Mouse (Mus musculus) NIH3T3 (cell line): ENCODE measurements around the gene Irx4.

Experiments
- DNase-seq: peaks from one replicate; pipeline ENCODE4 v3.0.0-alpha.2; 2012; ENCODE audit warnings: low read depth

Irx4 gene

DNA sequence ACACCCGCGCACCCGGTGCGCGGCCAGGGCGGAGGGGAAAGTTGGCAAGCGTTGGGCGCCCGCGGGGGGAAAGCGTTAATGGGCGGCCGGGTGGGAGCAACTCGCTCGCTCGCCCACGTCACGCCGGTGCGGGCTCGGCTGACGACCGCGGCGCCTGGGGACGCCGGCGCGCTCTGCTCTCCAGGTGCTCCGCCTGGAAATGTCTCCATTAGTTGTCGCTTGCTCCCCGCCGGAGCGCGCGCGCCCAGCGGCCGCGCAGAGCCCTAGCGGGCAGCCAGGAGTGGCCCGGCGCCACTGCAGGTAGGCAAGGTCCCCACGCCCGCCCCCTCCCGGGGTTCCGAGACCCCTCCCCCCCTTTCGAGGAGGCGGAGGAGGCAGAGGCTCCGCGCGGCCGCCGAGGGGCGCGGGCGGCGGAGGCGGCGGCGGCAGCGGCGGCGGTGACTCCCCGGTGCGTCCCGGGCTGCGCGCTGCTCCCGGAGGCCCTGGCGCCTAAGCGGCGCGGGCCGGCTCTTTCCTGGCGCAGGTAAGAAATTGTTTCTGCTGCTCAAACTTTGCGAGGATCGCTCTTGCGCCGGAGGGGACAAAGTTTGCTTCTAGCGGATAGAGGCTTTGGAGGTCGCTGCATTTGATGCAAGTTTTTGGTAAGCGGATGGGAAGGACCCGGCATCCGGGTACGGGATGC is at the start of gene Irx4:
Gene Irx4, plus strand, starts transcription at position 126 of the 682 bp plus-strand sequence.
- DNase-seq = no peak

DNA sequence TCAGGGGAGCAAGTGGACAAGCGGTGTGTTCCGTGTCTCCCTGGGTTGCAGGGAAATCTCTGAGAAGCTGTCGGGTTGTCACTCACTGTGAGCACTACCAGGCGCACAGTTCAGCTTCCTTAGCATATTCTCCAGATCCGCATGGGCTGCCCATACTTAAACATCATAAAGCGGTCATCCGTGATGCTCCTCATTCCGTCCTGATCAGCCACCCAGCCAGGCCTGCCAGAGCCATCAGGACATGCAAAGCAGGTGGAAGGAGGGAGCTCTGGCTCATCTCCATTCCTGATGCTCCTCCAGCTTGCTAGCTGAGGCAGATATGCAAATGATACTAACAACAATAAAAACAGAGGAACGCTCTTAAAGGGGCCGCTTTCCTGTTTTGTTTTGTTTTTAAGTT is 46.0 kb upstream of the Irx4 start:
- no peak for DNase-seq

GRCm38 (mm10) chr13:73236461-73236860 is 23.8 kb upstream of the Irx4 start:
- no peak for DNase-seq

DNA sequence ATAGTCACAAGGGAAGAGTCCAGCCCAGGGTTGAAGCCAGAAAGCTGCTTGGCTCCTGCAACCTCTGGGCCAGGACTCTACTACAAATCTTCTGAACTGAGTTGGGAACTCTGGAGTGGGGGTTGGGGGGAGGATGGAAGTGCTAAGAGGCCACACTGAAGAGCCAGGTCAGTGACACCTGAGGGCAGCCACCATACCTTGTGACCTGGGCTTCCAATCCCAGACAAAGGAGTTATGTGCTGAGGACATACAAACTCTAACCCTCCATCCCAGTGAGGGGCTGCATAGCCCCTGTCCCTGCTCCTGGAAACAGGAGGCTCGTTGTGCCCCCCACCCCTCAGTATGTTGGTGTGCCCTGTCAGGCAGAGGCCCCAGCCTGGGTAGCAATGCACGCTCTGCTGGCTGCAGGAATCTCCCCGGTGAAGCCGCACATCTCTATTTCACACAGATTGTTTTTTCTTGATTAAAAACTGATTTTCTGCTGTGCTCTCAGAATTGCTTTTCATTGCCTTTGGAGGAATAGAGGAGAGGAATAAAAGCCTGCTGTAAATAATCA is 21.0 kb upstream of the Irx4 start:
- DNase-seq = no peak

- no peak for DNase-seq
These were observed 17.7 kb upstream of the Irx4 start for GRCm38 (mm10) chr13:73242556-73242955.

DNA sequence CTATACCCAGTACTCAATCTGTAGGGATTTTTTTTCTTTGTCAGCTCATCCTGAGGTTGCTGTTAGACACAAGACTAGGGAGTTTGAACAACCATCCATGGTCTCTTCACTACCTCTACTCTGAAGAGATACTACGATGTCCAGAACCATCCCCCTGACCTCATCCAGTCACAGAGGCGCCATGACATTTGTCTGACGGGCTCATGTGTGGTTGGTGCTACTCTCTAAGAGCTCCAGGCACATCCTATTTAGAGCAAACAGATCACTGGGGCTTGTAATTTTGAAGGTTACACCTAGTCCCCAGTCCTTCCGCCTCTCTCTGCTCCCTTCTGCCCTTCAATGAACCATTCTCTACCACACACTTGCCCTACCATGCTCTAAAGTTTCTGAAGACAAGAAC is 13.3 kb upstream of the Irx4 start:
- DNase-seq = no peak

GRCm38 (mm10) chr13:73251222-73251621 is 9.1 kb upstream of the Irx4 start:
- DNase-seq = no peak

- DNase-seq = no peak
These were observed 8.3 kb upstream of the Irx4 start for GRCm38 (mm10) chr13:73252022-73252421.

DNA sequence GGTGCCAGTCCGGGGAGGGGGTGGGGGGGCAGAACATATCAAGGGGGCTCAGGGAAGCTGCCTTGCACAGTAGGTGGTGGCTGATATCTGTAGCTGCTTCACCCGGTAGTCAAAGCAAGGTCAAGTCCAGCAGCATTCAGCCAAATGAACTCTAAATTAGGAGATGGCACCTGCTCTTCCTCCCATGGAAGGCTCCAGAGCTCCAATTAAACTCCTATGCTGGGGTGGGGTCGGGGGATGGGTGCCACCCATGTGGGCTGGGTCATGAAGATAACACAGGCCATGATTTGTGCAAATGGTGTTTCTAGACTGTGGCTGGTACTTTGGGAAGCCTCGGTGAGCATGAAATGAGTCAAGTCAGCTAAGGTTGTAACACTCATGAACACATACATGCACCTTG is 1.9 kb upstream of the Irx4 start:
- DNase-seq = no peak

DNA sequence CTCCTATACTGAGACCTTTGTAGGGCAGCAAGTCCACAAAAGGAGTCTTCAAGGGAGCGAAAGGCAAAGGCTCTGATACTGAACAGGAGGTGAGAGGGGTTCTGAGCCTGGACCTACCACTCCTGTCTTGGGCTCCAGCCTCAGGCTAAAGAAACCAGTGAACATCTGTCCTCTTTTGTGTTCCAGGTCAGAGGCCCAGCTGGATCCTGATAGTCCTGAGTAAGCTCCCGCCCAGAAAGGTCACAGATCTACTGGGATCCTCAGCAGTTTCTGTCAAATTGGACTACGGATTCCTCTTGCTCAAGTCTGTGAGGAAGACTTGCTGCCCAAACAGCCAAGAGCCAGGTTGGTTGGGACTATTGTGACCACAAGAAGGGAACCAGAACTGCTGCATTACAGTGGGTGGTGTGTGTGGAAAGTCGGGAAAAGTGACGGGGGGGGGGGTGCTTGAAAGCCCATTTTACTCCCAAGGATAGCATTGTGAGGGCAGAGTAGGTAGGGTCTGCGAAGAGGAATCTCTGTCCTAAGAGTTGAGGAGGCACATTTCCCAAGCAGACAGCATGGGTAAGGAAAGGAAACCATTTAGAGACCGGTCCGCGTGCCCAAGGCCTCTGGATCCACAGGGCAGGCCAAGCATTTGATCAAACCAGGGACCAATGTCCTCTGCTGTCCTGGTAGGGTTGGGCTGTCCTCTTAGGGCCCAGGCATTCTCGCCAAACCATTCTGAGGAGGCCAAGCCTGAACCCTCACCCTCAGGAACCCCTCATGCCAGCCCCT is 514 bp upstream of the Irx4 start:
- no peak for DNase-seq

DNA sequence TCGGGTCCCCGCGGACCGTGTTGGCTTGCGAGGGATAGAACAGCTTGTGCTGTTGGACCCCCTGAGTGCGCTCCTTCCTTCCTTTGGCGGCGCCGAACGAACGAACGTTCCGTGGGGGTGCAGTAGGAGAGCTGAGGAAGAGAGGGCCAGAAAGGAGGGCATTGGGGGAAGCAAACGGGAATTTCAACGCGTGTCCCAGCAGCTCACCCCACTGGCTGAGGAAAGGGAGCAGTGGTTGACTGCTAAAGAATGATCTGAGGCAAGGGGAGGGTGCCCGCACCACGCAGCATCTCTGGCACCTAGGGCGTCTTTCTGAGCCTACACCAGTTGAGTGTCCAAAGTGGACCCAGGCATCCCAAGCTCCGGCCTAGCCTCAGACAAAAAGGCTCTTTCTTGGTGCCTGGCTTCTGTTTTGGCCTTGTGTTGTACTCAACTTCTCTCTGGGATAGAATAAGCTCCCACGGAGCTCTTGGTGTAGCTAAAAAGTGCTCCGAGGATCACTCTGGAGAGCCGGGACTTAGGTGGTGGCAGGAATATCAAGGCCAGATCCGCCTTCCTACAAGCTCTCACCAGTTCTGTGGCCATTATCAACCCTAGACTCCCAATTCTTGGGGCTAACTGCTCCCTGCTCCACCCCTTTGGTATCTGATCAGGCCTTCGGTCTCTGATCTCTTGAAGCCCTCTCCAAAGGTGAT is 904 bp downstream of the Irx4 start:
- DNase-seq = no peak

- no peak for DNase-seq
These were observed 1.6 kb downstream of the Irx4 start for GRCm38 (mm10) chr13:73261881-73262280.

- no peak for DNase-seq
These were observed 2.3 kb downstream of the Irx4 start for GRCm38 (mm10) chr13:73262336-73263127.

- no peak for DNase-seq
These were observed 3.1 kb downstream of the Irx4 start for GRCm38 (mm10) chr13:73263128-73263971.

DNA sequence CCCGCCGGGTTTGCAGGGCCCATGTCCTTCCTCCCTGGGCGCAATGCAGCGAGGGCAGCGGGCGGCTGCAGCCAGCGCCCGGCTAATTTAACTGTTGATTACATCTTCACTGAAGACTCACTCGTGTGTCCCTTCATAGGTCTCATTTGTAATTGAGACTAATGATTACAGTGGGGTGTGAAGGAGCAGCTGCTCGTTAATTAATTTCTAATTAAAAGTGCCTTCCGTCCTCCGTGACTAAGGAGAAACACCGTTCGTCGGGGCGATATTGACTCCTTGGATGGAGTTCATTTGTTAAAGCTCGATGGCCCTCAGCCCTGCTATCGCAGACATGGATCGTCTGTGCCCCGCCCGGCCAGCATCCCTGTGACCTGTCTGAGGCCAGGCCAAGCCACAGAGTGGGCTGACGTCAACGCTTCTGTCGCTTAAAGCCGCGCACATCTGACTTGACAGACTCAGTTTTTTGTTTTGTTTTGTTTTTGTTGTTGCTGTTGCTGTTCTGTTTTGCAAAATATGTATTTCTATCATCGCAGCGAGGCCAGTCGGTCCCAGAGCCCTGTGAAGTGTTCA is 4.0 kb downstream of the Irx4 start:
- no peak for DNase-seq

DNA sequence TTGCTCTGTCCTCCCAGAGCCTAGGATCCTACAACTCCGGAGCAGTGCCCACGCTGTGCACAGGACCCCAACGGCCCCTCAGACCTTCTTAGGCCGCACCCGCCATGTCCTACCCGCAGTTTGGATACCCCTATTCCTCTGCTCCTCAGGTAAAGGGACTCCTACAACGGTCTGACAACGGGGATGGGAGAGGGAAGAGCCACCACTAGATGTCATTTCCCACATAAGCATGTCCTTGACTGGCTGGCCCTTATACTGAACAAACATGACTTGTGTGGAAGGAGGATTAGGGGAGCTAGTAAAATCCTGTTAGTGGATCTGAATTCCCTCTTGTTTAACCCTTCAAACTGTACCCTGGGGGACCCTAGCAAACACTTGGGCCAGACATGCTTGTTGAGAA is 4.6 kb downstream of the Irx4 start:
- no peak for DNase-seq

DNA sequence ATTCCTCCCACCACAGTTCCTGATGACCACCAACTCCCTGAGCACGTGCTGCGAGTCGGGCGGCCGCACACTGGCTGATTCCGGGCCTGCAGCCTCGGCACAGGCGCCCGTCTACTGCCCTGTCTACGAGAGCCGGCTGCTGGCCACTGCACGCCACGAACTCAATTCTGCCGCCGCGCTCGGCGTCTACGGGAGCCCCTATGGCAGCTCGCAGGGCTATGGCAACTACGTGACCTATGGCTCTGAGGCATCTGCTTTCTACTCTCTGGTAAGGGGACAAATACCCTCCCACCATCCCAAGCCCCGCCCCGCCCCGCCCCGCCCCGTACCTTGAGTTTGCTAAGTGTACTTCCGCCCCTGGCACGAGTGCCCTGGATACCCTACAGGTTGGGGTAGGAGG is 5.2 kb downstream of the Irx4 start:
- no peak for DNase-seq

DNA sequence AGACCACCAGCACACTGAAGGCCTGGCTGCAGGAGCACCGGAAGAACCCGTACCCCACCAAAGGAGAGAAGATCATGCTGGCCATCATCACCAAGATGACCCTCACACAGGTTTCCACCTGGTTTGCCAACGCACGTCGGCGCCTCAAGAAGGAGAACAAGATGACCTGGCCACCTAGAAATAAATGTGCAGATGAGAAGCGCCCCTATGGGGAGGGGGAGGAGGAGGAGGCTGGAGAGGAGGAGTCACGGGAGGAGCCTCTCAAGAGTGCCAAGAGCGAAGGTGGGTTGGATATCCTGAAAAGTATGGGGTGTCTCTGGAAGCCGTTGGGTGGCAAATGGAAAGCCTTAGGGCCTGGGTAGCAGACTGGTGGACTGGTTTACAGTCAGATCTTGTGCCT is 7.3 kb downstream of the Irx4 start:
- no peak for DNase-seq

GRCm38 (mm10) chr13:73268702-73269101 is 8.4 kb downstream of the Irx4 start:
- DNase-seq = no peak

GRCm38 (mm10) chr13:73269251-73269650 is 9.0 kb downstream of the Irx4 start:
- no peak for DNase-seq

DNA sequence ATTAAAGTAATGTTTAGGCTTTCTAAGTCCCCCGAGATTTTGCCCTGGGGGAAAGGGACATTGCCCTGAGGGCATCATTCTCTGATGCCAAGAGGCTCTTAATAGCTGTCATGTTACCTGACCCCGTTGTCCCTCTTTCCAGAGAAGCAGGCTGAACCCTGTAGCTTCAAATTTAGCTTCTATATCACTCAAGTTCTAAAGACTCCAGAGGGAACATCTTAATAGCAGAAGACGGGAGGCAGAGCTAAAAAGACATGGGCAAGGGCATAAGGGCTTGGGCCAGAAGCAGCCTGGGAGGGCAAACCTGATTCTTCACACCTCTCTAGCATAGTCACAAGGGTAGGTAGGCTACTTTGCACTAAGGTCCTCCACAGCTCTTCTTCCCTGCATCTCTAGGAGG is 9.6 kb downstream of the Irx4 start:
- no peak for DNase-seq
